Mouse (Mus musculus): ENCODE measurements around the gene Card10.

Card10 gene

GRCm38 (mm10) chr15:78736181-78736579 is 66.7 kb downstream of the Card10 start:
- no peak for DNase-seq (ENCODE audit: low read depth, low spot score)

GRCm38 (mm10) chr15:78735431-78736180 is 67.2 kb downstream of the Card10 start:
- DNase-seq (ENCODE audit: low read depth, low spot score): no peak

- no peak for DNase-seq (ENCODE audit: low read depth, low spot score)
These were observed 71.0 kb downstream of the Card10 start for GRCm38 (mm10) chr15:78731830-78732229.

GRCm38 (mm10) chr15:78730315-78731049 is 72.4 kb downstream of the Card10 start:
- DNase-seq (ENCODE audit: low read depth, low spot score): no peak

GRCm38 (mm10) chr15:78726697-78727096 is 76.1 kb downstream of the Card10 start:
- DNase-seq (ENCODE audit: low read depth, low spot score): no peak
